Mouse (Mus musculus) heart, adult 11 months (tissue): ENCODE results near the gene Nutf2.
A peak's percentile ranks its signal among the peaks of the same experiment; 100 is the strongest.
"Not testable (repeated sequence)": the region's sequence is repeated elsewhere in the genome, so short reads cannot be mapped to it uniquely, and the experiment has no call there.

Source experiments
- DNase-seq: peaks from one replicate; pipeline ENCODE4 v3.0.0; 2022

The Nutf2 gene

DNA sequence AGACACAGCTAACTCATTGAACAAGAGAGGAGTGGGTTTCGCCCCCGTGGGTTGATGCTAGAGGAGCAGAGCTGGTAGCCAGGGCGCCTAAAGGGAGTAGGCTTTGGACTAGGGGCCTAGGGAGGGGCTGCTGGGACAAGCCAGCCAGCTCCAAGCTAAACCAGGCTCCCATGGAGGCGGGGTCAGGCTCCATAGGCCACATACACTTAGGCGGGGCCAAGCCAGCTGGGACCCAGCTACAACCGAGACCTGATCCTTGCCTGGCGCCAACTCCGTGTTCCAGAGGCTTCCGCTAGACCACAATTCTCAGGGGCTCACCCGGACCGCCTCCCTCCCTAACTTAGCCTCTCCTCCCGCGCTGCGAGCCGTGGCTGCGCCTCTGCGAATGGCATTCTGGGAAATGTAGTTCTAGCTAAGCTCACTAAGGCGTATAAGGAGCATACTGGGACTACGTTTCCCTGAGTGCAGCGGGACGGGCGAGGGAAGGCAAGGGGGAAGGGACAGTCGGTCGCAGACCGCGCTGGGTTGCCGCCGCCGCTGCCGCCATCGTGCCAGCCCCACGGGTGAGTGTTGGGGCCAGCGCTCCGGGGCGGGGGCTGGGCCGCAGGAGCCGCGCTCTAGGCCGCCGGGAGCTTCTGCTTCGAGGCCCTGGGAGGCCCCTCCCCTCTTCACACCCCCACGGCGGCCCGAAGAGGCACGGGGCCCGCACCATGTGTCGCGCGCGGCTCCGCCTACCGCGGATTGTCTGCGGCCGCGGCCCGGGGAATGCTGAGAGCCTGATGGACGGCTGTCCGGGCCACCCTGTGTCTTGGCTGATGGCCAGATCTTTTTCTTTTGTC is at the start of gene Nutf2:
Gene Nutf2 (plus strand): TSS at position 438 of the 839 bp plus-strand sequence.
- peak; percentile 100 for DNase-seq

DNA sequence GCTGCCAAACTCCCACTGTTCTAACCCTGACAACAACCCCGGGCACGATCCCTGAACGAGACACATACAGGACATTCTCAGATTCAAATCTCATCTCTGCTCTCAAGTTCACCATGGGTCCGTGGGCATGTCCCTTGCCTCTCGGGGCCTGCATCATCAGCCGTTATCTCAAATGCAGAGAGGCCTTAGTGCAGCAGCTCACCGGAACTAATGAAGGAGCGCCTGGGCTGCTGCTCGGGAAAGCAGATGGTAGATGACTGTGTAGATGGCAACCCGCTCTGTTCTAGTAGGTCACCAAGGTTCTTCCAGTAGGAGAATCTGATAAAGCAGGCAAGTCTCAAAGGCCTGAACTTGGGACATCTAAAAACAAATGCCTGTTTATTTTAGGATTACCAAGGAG is 49.3 kb upstream of the Nutf2 start:
- DNase-seq = no peak

DNA sequence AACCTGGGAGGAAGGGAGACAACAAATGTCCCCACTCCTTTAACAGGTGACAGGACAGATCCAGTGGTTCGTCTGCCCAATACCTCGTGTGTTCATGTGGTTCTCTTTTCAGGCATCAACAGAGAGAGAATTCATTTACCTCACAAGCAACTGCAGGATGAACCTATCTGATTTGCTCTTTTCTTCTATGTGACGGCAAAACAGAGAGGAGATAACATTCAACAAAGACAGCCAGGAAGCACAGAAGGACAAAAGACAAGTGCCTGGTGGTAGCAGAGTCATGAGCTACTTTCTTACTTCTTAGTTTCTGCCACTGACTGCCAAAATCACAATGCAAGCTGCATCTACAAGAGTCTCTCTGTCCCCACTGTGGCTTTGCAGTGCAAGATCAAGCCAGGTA is 48.8 kb upstream of the Nutf2 start:
- no peak for DNase-seq

DNA sequence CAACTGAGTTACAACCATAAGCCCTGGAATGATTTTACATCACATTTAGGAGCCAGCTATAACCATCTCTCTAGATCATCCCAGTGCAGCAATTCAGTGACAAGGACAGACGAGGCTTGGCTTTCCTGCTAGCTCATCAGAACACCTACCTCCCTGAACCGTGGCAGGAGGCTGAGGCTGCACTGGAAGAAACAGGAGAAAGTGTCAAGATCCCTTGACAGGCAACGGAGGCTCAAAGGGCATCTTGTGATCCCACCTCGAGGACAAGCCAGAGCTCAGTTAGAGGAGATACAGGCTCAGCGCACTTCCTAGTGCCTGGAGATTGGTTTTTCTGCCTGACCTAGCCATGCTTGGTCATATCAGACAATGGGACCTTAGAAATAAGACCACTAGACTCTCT is 47.9 kb upstream of the Nutf2 start:
- DNase-seq = no peak

DNA sequence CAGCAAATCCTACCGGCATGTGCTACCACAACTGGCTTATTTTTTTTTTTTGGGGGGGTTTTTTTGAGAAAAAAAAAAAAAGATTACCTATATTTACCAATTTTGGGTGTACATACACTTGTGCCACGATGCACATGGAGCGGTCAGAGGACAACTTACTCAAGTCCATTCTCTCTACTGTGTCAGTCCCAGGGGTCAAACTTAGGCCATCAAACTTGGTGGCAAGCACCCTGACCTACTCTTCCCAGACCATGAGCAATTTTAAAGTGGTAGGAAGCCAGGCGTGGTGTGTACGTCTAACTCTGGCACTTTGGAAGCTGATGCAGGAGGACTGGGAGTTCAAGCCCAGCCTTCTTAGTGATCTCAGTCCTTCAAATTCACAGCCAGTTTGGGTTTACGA is 47.1 kb upstream of the Nutf2 start:
- DNase-seq = no peak

DNA sequence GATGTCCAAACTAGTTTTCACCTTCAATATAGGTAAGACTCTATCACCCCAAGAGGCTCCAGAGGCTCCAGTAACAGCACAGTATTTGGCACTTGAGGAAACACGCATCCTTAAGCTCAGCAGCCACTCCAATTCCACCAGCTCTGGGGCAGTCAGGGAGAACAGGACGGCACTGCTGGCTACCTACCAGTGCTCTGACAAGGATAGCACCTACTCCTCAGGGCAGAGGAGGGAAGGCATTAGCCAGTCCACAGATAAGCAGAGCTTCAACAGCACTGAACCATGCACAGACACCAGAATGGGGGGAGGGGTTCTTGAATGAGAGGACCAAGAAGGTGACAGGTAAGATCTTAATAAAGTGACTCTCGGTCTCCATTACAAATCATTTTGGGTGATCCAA is 40.7 kb upstream of the Nutf2 start:
- no peak for DNase-seq

DNA sequence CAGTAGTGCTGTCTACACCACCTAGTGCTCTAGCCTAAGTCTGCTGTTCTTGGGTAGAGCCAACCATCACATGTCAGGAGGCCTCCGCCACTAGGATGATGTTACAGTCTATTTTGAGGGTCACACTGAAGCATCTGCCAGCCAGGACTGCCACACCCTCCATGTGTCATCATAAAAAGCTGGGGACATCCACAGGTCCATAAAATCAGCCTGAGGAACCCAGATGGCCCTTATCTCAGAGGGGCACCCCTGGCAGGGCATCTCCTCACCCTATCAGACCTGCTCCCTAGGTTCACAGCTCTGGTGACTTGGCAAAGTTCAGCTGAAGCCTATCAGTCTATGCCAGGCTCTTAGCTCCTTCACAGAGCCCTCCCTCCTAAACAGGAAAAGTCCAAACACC is 39.5 kb upstream of the Nutf2 start:
- DNase-seq = peak; percentile 94

DNA sequence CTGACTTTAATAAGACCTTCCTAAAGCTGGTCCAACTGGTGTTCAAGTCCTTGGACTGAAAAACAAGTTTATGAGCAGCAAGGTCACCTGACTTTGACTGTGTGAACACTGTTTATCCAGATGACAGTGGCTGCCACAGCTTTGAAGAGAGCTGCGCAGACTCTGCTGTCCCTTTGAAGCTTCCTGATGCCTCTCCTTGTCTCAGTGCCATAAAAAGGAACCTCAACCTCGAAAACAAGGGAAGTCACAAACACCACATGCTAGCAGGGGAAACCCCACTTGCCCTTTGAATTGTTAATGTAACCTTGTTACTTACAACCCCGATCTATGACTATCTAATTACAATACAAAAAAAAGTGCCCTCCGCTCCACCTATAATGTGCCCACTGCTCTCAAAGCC is 34.9 kb upstream of the Nutf2 start:
- DNase-seq = no peak

DNA sequence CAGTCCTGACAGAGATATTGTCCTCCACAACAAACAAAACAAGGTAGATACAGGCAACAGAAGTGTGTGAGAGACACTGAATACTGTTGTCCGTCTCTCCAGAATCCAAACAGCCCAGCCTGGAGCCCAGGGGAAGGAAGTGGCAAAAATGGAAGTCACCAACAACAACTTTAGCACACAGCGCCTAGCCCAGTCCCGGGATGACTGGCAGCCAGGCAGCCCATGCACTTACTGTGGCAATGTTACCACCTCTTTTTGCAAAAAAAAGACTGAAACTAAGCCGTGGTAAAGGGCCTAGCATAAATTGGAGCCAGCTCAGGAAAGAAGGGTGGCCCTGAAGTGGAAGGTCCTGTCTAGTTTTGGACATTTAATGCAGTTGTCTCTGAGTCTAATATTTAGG is 34.0 kb upstream of the Nutf2 start:
- DNase-seq = no peak

DNA sequence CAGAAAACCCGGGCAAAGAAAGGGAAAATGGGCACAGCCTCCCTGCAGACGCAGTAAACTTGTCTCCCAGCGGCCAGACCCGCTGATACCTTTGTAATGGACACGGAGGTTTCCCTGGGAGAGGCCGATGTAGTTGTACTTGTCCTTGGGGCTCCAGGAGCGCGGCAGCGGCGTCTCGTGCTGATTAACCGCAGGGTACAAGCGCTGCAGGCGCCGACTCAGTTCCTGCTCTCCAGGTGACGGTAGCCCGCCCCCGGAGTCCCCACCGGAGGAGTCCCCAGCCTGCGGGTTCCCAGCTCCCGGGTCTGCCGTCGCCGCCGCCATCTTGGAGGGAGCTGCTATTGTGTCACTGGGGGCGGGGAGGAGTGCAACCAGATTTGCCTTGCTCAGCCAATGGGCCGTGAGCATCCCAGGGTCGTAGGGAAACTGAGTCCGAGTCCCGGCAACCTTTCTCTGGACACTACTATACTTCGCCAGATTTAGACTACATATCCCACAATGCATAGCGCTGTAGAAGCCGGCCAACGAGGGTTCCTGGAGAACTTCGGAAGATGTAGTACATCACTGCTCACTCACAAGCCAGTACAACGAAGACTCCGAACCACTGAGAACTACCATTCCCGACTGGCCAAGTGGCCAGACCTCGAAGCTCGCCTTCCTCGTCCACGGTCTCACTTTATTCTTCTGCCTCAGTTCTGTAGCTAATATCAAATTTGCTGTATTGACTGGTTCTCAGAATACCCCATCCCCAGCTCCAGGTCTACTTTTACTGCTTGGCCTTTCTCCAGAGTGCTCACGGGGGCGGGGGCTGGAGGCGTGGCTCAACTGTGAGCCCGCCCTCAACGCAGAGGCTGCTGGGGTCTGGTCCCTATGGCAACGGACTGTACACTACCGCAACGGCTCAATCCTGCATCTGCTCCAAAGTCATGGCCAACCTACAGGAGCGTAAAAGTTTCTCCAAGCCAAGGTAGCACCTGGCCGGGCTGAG is 33.2 kb upstream of the Nutf2 start, which contains the start of the genes Ranbp10 and Tsnaxip1:
Gene Ranbp10 (minus strand): TSS at position 490 of the 988 bp plus-strand sequence.
Gene Tsnaxip1 (plus strand): TSS at position 871 of the 988 bp plus-strand sequence.
- peak; percentile 100 for DNase-seq

DNA sequence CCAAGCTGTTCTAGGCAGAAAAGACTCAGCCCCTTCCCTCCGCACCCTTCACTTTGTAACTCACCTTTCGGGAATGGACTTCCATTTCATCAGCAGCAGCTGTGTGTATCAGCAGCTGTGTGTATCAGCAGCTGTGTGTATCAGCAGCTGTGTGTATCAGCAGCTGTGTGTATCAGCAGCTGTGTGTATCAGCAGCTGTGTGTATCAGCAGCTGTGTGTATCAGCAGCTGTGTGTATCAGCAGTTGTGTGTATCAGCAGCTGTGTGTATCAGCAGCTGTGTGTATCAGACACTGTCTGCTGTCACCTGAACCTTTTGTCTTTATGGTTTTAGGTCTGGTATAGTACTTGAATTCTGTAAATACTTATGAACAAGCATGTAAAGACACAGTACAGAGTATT is 26.6 kb upstream of the Nutf2 start:
- not testable (repeated sequence) for DNase-seq

DNA sequence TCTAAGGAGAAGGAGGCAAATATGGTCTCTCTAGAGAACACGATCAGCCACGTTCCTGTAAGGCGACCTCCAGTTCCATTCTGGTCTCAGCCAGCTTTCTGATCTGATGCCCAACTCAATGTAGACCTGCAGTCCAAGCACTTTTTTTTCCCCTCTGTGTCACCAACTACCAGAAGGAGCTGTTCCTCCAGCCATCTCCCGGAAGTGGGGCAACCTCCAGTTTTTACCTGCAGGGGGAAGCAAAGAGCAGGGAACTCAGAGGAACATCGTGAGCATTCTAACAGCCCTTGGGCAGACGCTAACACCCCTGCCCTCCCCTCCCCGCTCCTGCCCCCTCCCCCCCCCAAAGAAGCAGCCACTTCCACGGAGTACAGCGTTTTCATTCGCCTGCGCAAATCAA is 25.1 kb upstream of the Nutf2 start:
- DNase-seq = peak; percentile 95

DNA sequence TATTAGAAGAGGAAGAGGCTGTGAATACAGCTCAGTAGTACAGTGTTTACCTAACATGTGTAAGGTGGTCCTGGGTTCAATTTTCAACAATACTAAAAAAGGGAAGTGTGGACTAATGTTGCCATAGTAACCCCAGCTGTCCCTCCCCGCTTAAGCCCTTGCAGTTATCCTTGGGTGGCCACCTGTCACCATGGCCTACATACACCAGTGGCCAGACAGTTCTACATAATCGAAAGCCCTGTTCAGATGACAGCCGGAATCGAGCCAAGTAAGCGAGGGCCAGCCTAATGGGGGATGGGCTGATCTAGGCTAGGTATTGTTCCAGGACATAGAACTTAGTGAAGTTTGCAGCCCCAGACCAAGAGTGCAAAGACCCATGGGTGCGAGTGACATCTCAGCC is 23.4 kb upstream of the Nutf2 start:
- no peak for DNase-seq

DNA sequence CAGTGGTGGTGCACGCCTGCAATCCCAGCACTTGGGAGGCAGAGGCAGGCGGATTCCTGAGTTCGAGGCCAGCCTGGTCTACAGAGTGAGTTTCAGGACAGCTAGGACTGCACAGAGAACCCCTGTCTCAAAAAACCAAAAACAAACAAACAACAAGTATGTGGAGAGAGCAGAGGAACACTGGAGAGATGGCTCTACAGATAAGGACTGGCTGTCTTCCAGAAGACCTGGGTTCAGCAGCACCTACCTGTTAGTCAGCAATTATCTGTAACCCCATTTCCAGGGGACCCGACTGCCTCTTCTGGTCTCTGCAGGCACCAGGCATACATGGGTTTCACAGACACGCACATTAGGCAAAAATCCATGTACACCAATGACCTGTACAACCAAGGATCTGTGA is 21.2 kb upstream of the Nutf2 start:
- DNase-seq = no peak

DNA sequence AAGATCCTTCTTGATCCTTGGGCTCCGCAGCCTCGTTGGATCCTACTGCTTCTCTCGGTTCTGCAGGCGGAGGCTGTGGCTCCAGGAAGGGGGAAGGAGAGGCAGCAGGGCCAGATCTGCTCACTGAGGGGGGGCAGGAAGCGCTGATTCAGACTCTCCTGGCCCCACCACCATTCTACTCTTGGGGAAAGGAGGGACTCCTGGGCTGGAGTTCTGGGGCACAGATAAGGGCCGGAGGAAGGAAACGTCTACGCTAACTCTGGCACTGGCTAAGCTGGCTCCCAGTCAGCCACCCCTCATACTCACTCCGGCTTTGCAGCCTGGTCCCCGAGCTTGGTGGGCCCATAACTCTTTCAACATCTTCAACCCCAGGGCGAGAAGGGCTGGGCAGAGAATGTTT is 13.7 kb upstream of the Nutf2 start:
- peak; percentile 94 for DNase-seq

DNA sequence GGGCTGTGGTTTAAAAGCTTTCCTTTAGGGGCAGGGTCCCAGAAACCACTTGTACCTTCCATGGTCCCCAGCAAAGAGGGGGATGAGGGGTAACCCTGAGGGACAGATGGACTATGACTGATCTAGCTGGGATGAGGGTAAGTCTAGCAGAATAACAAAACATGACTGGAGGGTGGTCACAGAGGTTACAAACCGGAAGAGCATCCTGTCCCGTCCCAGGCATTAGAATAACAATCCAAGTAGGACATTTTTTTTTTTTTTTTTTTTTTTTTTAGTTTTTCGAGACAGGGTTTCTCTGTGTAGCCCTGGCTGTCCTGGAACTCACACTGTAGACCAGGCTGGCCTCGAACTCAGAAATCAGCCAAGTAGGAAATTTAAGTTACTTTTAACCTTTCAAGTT is 10.4 kb upstream of the Nutf2 start:
- DNase-seq = no peak

DNA sequence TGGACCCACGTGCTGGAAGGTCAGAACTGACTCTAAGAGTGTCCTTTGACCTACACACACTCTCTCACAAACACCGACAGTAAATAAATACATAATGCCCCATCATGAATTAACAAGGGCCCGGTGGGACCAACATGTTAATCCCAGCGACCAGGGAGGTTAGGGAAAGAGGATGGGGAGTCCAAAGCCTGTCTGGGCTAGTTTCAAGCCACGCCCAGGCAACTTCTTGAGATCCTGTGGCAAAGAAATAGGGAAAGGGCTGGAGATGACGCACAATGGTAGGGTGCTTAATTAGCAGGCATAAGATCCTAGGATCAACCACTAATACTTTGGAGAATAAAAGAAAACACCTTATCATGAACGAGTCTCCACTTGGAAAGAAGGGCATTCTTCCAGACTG is 9.8 kb upstream of the Nutf2 start:
- DNase-seq = no peak

DNA sequence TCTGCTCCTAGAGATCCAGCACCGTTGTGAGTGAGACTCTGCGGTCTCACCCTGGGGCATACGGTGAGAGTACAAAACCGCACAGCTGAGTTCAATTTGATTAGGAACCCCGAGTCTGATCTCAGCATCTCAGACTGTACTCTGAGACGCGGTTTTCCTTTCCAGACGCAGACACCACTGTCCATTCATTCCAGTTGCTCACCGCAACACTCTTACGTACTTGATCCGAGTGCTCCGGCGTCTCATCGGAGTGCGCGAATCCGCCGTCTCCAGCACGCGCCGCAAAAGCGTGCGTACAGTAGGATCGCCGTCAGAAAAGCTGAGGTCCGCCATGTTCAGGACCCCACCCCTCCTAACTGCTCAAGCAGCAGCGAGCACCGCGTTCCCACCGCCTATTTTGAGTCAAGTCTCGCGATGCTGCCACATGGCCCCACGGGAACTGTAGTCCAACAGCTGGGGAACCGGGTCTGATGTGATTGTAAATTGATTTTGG is 8.7 kb upstream of the Nutf2 start:
- peak; percentile 99 for DNase-seq

DNA sequence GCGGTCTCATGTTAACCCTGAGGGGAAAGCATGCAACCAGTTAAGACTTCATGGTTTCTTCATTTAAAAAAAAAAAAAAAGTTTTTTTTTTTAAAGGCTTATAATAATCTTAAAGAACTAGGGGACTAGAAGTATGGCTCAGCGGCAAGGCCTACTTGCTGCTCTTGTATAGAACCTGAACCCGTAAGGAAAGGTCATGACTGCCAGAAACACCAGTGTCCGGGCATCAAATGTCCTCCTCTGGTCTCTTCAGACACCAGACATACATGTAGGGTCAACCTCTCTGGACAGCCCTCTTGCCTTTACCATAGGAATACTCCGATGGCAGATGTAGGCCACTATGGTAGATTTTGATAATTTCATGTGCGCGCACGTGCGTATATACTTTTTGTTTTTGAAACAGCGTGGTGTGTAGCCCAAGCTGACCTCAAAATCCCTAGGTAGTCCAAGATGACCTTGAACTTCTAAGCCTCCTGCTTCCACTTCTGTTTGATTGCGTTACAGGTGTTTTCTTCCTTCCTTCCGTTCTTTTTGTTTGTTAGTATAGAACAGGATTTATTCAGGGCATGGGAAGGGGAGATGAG is 8.1 kb upstream of the Nutf2 start:
- no peak for DNase-seq

DNA sequence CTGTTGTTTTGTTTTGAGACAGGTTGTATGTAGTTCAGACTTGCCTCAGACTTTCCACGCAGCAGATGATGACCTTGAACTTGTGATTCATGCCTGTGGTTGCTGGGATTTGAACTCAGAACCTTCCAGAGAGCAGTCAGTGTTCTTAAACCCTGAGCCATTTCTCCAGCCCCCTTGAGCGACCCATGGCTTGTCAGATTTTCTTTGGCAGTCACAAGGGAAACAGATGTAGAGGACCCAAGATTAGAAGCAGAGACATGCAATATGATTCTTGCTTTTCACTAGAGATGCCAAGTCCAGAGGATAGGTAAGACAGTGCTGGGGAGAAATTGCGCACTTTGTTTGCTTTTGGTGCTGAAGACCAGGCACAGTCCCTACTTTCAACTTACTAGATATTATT is 7.2 kb upstream of the Nutf2 start, which contains the start of gene Cenpt:
Gene Cenpt (minus strand): TSS at position 101 of the 400 bp plus-strand sequence.
- DNase-seq = no peak

DNA sequence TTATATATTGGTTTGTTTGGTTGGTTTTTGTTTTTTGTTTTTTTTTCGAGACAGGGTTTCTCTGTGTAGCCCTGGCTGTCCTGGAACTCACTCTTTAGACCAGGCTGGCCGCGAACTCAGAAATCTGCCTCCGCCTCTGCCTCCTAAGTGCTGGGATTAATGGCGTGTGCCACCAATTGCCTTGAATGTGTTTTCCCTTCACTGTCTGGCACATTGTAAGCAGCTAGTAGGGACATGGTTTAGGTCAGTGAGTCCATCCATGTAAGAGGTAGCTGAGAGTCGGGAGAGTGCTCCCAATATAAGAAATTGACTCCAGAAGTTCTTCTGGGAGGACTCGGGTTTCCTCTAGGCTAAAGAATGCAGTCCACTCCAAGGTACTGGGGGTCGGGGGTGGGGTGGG is 6.1 kb upstream of the Nutf2 start:
- no peak for DNase-seq

DNA sequence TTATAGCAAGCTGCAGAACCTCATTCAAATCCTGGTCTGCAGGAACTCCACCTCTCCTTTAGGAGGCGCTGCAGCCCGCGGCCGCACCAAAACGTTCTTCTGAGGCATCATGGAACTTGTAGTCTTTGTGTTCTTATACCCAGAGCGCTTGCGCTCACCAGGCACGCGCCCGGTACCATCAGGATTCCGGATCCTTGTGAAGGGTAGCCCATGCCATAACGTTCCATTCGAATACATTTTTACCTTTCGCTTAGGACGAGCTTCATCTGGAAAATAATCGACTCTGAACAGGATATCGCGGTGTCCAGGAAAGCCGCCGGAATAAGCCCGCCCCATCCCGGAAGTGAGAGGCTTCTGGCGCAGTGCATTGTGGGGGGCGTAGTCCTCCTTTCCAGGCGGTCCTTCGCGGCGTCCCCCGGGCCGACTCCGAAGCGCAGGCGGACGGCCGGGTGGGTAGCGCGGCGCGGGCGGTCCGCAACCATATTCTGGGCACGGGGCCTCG is 5.6 kb upstream of the Nutf2 start, which contains the start of gene Thap11:
Gene Thap11 (plus strand): TSS at position 418 of the 502 bp plus-strand sequence.
- peak; percentile 99 for DNase-seq
